Mouse (Mus musculus) neural tube, embryonic 13.5 days (tissue): ENCODE measurements around the gene Atad2b. TPM values are rescaled to one million over a fixed set of nuclear protein-coding genes. Genes with fewer than 3 reads are reported as not detected.

ENCODE experiments used
- ATAC-seq: fragments of 200-750 bp; cut with Nextera tagmentation; 2 replicates; pipeline ENCODE4 v1.8.0; 2017; ENCODE audit warnings: low read depth, mild to moderate bottlenecking, moderate TSS enrichment, moderate library complexity
- H3K27ac ChIP-seq: fragments of 300-500 bp; sonication (generic); replicated peaks from 2 replicates; pipeline ENCODE4 v1.5.1; 2015; ENCODE audit warnings: moderate library complexity, mild to moderate bottlenecking, inconsistent platforms
- H3K27me3 ChIP-seq: fragments of 300-500 bp; sonication (generic); 2 replicates; pipeline ENCODE4 v1.6.1; 2015; ENCODE audit warnings: mild to moderate bottlenecking, inconsistent platforms
- H3K36me3 ChIP-seq: fragments of 300-500 bp; sonication (generic); 2 replicates; pipeline ENCODE4 v1.6.1; 2015; ENCODE audit warnings: mild to moderate bottlenecking, inconsistent platforms
- H3K4me1 ChIP-seq: fragments of 300-500 bp; sonication (generic); replicated peaks from 2 replicates; pipeline ENCODE4 v1.6.1; 2015; ENCODE audit warnings: inconsistent platforms
- H3K4me2 ChIP-seq: fragments of 300-500 bp; sonication (generic); 2 replicates; pipeline ENCODE4 v1.6.1; 2015; ENCODE audit warnings: inconsistent platforms, mild to moderate bottlenecking, moderate library complexity
- H3K4me3 ChIP-seq: fragments of 300-500 bp; sonication (generic); 2 replicates; pipeline ENCODE4 v1.5.1; 2015; ENCODE audit warnings: mild to moderate bottlenecking, inconsistent platforms
- H3K9ac ChIP-seq: fragments of 300-500 bp; sonication (generic); 2 replicates; pipeline ENCODE4 v1.6.1; 2015; ENCODE audit warnings: moderate library complexity, mild to moderate bottlenecking, inconsistent platforms
- H3K9me3 ChIP-seq: fragments of 300-500 bp; sonication (generic); 2 replicates; pipeline ENCODE4 v1.6.1; 2016; ENCODE audit warnings: inconsistent platforms
- WGBS: fragments of 180-500 bp; shearing (Covaris S2); methylation state at CpG from one replicate; pipeline ENCODE4 v1.1.7; 2015; 5-methylcytosine and 5-hydroxymethylcytosine counted together
- polyA plus RNA-seq: library from polyadenylated mRNA; unstranded; fragments of >200 nt; fragmentation: Nextera tagmentation; extraction: Ambion mirVana; gene quantifications from 2 replicates; pipeline ENCODE4 v1.2.1, GENCODE M21; 2015

Atad2b gene
- 12.8 and 14.2 TPM in 2 replicates for polyA plus RNA-seq

DNA sequence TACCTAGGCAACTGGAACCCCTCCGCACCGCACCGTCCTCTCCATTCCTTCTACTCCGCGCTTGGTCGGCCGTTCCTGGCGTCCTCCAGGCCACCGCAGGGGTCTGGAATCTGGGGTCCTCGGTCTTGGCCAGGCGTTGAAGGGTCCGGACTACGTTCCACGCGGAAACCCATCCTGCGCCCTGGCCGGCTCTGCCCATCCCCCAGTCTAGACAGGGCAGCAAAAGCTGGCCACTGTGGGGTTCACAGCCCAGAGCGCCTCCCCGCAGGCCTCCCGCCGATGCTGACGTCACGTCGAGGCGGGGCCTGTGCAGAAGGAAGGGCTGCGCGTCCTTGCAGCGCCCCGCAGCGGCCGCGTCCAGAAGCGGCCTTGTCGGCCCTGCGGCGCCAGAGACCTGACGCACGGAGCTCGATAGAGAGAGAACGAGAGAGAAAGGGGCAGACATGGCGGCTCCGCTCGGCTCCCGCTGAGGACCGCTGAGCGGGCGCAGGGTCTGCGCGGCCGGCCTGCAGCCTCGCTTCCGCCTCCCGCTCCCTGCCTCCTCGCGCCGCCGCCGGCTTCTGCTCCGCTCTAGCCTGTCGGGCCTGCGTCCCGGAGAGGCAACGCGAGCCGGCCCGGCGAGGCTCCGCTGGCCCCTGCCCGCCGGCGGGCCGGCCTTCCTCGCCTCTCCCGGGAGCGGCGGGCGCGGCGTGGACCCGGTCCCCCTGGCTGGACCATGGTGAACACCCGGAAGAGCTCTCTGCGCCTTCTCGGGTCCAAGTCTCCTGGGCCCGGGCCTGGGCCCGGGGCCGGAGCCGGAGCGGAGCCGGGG, at the start of gene Atad2b:
Atad2b (plus strand) TSS at position 360 of the 811 bp plus-strand sequence.
- WGBS: under 1% methylated on average over 81 of the region's 89 CpGs
- peak within 1 kb of the TSS; percentile 99 for H3K9ac ChIP-seq
- H3K27ac ChIP-seq: peak within 1 kb of the TSS; percentile 99
- H3K36me3 ChIP-seq: no peaks in the 10 kb centered on the region
- H3K4me2 ChIP-seq: peak within 1 kb of the TSS; percentile 72
- peak within 1 kb of the TSS; percentile 96 for H3K4me3 ChIP-seq
- ATAC-seq: peak; percentile 98
- no peaks in the 10 kb centered on the region for H3K9me3 ChIP-seq
- no peaks in the 10 kb centered on the region for H3K27me3 ChIP-seq
- H3K4me1 ChIP-seq: peaks cover 29% of the 10 kb centered on the region

GRCm38 (mm10) chr12:4868924-4869323, 48.2 kb upstream of the Atad2b start:
- Histone ChIP-seq H3K9me3 (no peaks in the 10 kb centered on the region), H3K9ac (no peak overlapping the region), H3K4me3 (no peak overlapping the region), H3K27me3 (0 out of 2 replicates have a peak, but pooled peaks cover 5% of the 10 kb centered on the region), H3K4me2 (no peak overlapping the region), H3K27ac (no peak overlapping the region), H3K36me3 (no peaks in the 10 kb centered on the region), H3K4me1 (peaks cover 11% of the 10 kb centered on the region)
- 87% methylated on average over 8 of the region's 8 CpGs for WGBS
- no peak for ATAC-seq

DNA sequence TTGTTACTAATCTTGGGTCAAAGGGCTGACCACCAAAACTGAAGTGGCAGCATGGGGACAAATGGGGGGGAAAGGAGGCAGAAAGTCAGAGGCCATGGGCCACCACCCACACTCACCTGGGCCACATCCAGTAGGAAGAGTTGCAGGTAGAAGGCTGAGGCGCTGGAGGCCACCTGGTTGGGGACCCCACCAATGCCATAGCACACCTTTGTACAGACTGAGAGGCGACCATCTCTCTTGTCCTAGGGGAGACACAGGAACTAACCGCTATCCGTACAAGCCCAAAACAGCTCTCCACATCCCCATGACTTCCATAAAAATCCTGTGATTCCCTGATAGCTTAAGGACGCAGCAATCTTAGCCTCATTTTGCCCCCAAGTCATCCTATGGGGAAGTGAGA, 45.9 kb upstream of the Atad2b start:
- 93% methylated on average over 5 of the region's 5 CpGs for WGBS
- Histone ChIP-seq H3K27me3 (0 out of 2 replicates have a peak, but pooled peaks cover 5% of the 10 kb centered on the region), H3K27ac (no peak overlapping the region), H3K4me1 (peaks cover 11% of the 10 kb centered on the region), H3K9me3 (no peaks in the 10 kb centered on the region), H3K36me3 (no peaks in the 10 kb centered on the region), H3K4me3 (no peak overlapping the region), H3K4me2 (no peak overlapping the region), H3K9ac (no peak overlapping the region)
- no peak for ATAC-seq

GRCm38 (mm10) chr12:4872273-4872672, 44.9 kb upstream of the Atad2b start:
- Histone ChIP-seq H3K27me3 (0 out of 2 replicates have a peak, but pooled peaks cover 5% of the 10 kb centered on the region), H3K4me2 (no peak overlapping the region), H3K4me1 (peaks cover 11% of the 10 kb centered on the region), H3K9me3 (no peaks in the 10 kb centered on the region), H3K9ac (no peak overlapping the region), H3K4me3 (no peak overlapping the region), H3K27ac (no peak overlapping the region), H3K36me3 (no peaks in the 10 kb centered on the region)
- 58% methylated on average over 4 of the region's 4 CpGs for WGBS
- no peak for ATAC-seq

DNA sequence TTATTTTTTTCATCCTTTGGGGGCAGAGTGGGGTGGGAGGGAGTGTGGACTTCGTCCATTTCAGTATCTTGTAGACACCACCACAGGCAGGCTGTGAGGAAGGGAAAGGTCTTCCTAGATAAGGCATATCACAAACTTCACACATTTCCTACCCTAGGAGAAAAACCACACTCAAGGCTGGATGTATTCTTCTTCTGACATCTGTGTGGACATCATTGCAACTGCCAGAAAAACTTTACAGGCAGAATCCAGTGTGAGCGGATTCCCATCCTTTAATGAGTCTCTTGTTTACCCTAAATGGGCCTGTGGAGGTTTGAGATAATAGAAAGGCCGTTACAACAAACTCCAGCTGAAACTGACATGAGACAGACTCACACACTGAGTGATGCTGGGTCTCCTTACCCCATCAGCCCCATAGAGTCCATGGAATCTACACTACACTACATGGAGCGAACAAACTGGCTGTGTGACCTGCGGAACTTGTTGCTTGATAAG, 44.1 kb upstream of the Atad2b start:
- Histone ChIP-seq H3K27me3 (0 out of 2 replicates have a peak, but pooled peaks cover 5% of the 10 kb centered on the region), H3K9ac (no peak overlapping the region), H3K4me3 (no peak overlapping the region), H3K4me2 (no peak overlapping the region), H3K27ac (no peak overlapping the region), H3K4me1 (peaks cover 11% of the 10 kb centered on the region), H3K9me3 (no peaks in the 10 kb centered on the region), H3K36me3 (0 out of 2 replicates have a peak, but pooled peaks cover under 1% of the 10 kb centered on the region)
- WGBS: 75% methylated on average over 5 of the region's 5 CpGs
- ATAC-seq: no peak

GRCm38 (mm10) chr12:4873531-4873930, 43.6 kb upstream of the Atad2b start:
- peaks cover 5% of the 10 kb centered on the region; the same call in 1 of the 2 replicates for H3K36me3 ChIP-seq
- 0 out of 2 replicates have a peak, but pooled peaks have one; percentile 15 for ATAC-seq
- H3K9me3 ChIP-seq: no peaks in the 10 kb centered on the region
- H3K4me3 ChIP-seq: peak overlapping the region; percentile 40
- 0 out of 2 replicates have a peak, but pooled peaks cover 5% of the 10 kb centered on the region for H3K27me3 ChIP-seq
- H3K9ac ChIP-seq: peak overlapping the region; percentile 71; the same call in 1 of the 2 replicates
- peak overlapping the region; percentile 84 for H3K4me2 ChIP-seq
- H3K4me1 ChIP-seq: peaks cover 11% of the 10 kb centered on the region
- no peak overlapping the region for H3K27ac ChIP-seq
- WGBS: 82% methylated on average over 6 of the region's 6 CpGs

GRCm38 (mm10) chr12:4874161-4874927, 42.8 kb upstream of the Atad2b start, which contains the start of gene Mfsd2b:
Mfsd2b (minus strand) TSS chr12:4874359.
- H3K27me3 ChIP-seq: 0 out of 2 replicates have a peak, but pooled peaks cover 5% of the 10 kb centered on the region
- ATAC-seq: peak; percentile 89
- peak within 1 kb of the TSS; percentile 71 for H3K9ac ChIP-seq
- H3K27ac ChIP-seq: no peak within 1 kb of the TSS
- peak within 1 kb of the TSS; percentile 84 for H3K4me2 ChIP-seq
- peaks cover 10% of the 10 kb centered on the region for H3K36me3 ChIP-seq
- peak within 1 kb of the TSS; percentile 40 for H3K4me3 ChIP-seq
- no peaks in the 10 kb centered on the region for H3K9me3 ChIP-seq
- 4% methylated on average over 24 of the region's 24 CpGs for WGBS
- H3K4me1 ChIP-seq: peaks cover 11% of the 10 kb centered on the region

DNA sequence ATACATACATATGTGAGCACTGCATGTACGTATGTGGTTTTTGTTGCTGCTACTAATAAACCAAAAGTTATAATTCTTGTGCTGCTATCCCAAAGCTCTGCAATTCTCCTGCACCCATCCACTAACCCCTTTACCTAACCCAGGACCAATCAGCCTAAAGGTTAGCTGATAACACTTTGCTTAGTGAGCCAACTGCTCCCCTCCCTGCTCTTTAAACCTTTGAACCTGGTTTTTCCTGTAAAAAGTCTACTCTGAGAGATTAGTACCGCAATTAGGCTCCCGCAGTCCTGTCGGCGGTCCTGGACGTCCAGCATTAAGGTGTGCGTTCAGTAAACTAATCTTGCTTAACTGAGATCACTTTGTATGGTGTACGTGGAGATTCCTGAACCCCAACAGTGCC, 41.5 kb upstream of the Atad2b start:
- ATAC-seq: no peak
- peaks cover 20% of the 10 kb centered on the region for H3K36me3 ChIP-seq

GRCm38 (mm10) chr12:4878296-4878783, 38.8 kb upstream of the Atad2b start:
- peaks cover 11% of the 10 kb centered on the region for H3K4me1 ChIP-seq
- H3K4me3 ChIP-seq: no peak overlapping the region
- H3K27ac ChIP-seq: no peak overlapping the region
- H3K9me3 ChIP-seq: no peaks in the 10 kb centered on the region
- WGBS: 84% methylated on average over 9 of the region's 9 CpGs
- no peak for ATAC-seq
- H3K27me3 ChIP-seq: 0 out of 2 replicates have a peak, but pooled peaks cover 5% of the 10 kb centered on the region
- no peak overlapping the region for H3K9ac ChIP-seq
- peaks cover 43% of the 10 kb centered on the region for H3K36me3 ChIP-seq
- no peak overlapping the region for H3K4me2 ChIP-seq

More for the DNA sequence above, 41.5 kb upstream of the Atad2b start:
- Histone ChIP-seq H3K9ac (no peak overlapping the region), H3K4me2 (no peak overlapping the region), H3K9me3 (no peaks in the 10 kb centered on the region), H3K4me1 (peaks cover 11% of the 10 kb centered on the region), H3K27ac (no peak overlapping the region), H3K27me3 (0 out of 2 replicates have a peak, but pooled peaks cover 5% of the 10 kb centered on the region), H3K4me3 (no peak overlapping the region)
- 88% methylated on average over 8 of the region's 8 CpGs for WGBS

- Histone ChIP-seq H3K9me3 (no peaks in the 10 kb centered on the region), H3K27me3 (no peaks in the 10 kb centered on the region), H3K9ac (no peak overlapping the region), H3K36me3 (peaks cover 48% of the 10 kb centered on the region), H3K4me2 (no peak overlapping the region), H3K4me3 (no peak overlapping the region), H3K4me1 (peaks cover 6% of the 10 kb centered on the region), H3K27ac (no peak overlapping the region)
- 94% methylated on average over 5 of the region's 5 CpGs for WGBS
- no peak for ATAC-seq
Observed at GRCm38 (mm10) chr12:4879048-4879447, 38.1 kb upstream of the Atad2b start.

- 86% methylated on average over 2 of the region's 2 CpGs for WGBS
Observed at GRCm38 (mm10) chr12:4882086-4882485, 35.1 kb upstream of the Atad2b start.

More at GRCm38 (mm10) chr12:4882086-4882485, 35.1 kb upstream of the Atad2b start:
- ATAC-seq: no peak
- H3K4me3 ChIP-seq: no peak overlapping the region
- H3K4me2 ChIP-seq: no peak overlapping the region
- H3K27ac ChIP-seq: no peak overlapping the region
- peaks cover 58% of the 10 kb centered on the region for H3K36me3 ChIP-seq
- no peaks in the 10 kb centered on the region for H3K4me1 ChIP-seq
- H3K9ac ChIP-seq: no peak overlapping the region
- H3K27me3 ChIP-seq: no peaks in the 10 kb centered on the region
- no peaks in the 10 kb centered on the region for H3K9me3 ChIP-seq
